Mouse (Mus musculus): ENCODE data around the gene 4833423E24Rik.

- TF ChIP-seq SMC3 (IDR thresholded peaks at IDR 0.05; ENCODE audit: low read depth, low read length): no peak
- TF ChIP-seq POLR2A (IDR thresholded peaks at IDR 0.05; ENCODE audit: low read depth, low read length): no peak
- no peak for TF ChIP-seq GABPA (IDR thresholded peaks at IDR 0.05; ENCODE audit: insufficient replicate concordance, low read depth, low read length)
Observed at GRCm38 (mm10) chr2:85442546-85442945, 76.3 kb downstream of the 4833423E24Rik start.

Measured in CH12.LX (cell line).